Mouse (Mus musculus) neural tube, embryonic 13.5 days (tissue): ENCODE measurements around the gene Ermap. TPM values are rescaled to one million over a fixed set of nuclear protein-coding genes. Genes with fewer than 3 reads are reported as not detected.

Experiments used
- ATAC-seq: fragments of 200-750 bp; cut with Nextera tagmentation; 2 replicates; pipeline ENCODE4 v1.8.0; 2017; ENCODE audit warnings: low read depth, mild to moderate bottlenecking, moderate TSS enrichment, moderate library complexity
- H3K27ac ChIP-seq: fragments of 300-500 bp; sonication (generic); replicated peaks from 2 replicates; pipeline ENCODE4 v1.5.1; 2015; ENCODE audit warnings: moderate library complexity, mild to moderate bottlenecking, inconsistent platforms
- H3K27me3 ChIP-seq: fragments of 300-500 bp; sonication (generic); 2 replicates; pipeline ENCODE4 v1.6.1; 2015; ENCODE audit warnings: mild to moderate bottlenecking, inconsistent platforms
- H3K36me3 ChIP-seq: fragments of 300-500 bp; sonication (generic); 2 replicates; pipeline ENCODE4 v1.6.1; 2015; ENCODE audit warnings: mild to moderate bottlenecking, inconsistent platforms
- H3K4me1 ChIP-seq: fragments of 300-500 bp; sonication (generic); replicated peaks from 2 replicates; pipeline ENCODE4 v1.6.1; 2015; ENCODE audit warnings: inconsistent platforms
- H3K4me2 ChIP-seq: fragments of 300-500 bp; sonication (generic); 2 replicates; pipeline ENCODE4 v1.6.1; 2015; ENCODE audit warnings: inconsistent platforms, mild to moderate bottlenecking, moderate library complexity
- H3K4me3 ChIP-seq: fragments of 300-500 bp; sonication (generic); 2 replicates; pipeline ENCODE4 v1.5.1; 2015; ENCODE audit warnings: mild to moderate bottlenecking, inconsistent platforms
- H3K9ac ChIP-seq: fragments of 300-500 bp; sonication (generic); 2 replicates; pipeline ENCODE4 v1.6.1; 2015; ENCODE audit warnings: moderate library complexity, mild to moderate bottlenecking, inconsistent platforms
- H3K9me3 ChIP-seq: fragments of 300-500 bp; sonication (generic); 2 replicates; pipeline ENCODE4 v1.6.1; 2016; ENCODE audit warnings: inconsistent platforms
- WGBS: fragments of 180-500 bp; shearing (Covaris S2); methylation state at CpG from one replicate; pipeline ENCODE4 v1.1.7; 2015; 5-methylcytosine and 5-hydroxymethylcytosine counted together
- microRNA counts: library from miRNA; unstranded; fragments of <30 nt; microRNA quantifications from one replicate; lab custom pipeline; 2016
- microRNA-seq: library from miRNA; unstranded; fragments of <30 nt; microRNA quantifications from one replicate; pipeline ENCODE4, GENCODE M21; 2016
- polyA plus RNA-seq: library from polyadenylated mRNA; unstranded; fragments of >200 nt; fragmentation: Nextera tagmentation; extraction: Ambion mirVana; gene quantifications from 2 replicates; pipeline ENCODE4 v1.2.1, GENCODE M21; 2015

Ermap gene
- polyA plus RNA-seq, 1 experiment from 2014 or later: 1.5 TPM

DNA sequence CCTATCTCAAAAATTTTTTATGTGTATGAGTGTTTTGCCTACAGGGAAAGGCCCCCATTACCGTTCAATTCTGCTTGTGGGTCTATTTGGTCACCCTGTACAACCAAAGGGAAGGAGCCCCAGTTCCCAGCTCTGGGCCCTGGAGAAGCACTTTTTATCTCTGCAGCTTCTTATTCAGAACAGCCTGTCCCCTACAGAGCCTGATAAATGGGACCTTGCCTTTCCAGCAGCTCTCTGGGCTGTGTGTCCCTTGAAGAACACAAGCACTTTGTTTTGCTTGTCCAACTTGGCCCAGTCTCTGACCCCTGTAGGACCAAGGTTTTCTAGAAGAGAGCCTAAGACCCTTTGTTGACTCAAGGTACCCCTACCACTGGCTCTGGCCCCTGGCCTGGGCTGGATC is 60.7 kb downstream of the Ermap start:
- H3K4me1 ChIP-seq: no peaks in the 10 kb centered on the region
- H3K9me3 ChIP-seq: no peaks in the 10 kb centered on the region
- H3K27ac ChIP-seq: no peak overlapping the region
- 73% methylated on average over 1 of the region's 1 CpGs for WGBS
- no peak for ATAC-seq
- no peak overlapping the region for H3K4me3 ChIP-seq
- no peak overlapping the region for H3K9ac ChIP-seq
- H3K36me3 ChIP-seq: peaks cover 25% of the 10 kb centered on the region
- no peak overlapping the region for H3K4me2 ChIP-seq
- no peaks in the 10 kb centered on the region for H3K27me3 ChIP-seq

GRCm38 (mm10) chr4:119128547-119128946 is 61.3 kb downstream of the Ermap start:
- 80% methylated on average over 7 of the region's 7 CpGs for WGBS
- no peak overlapping the region for H3K4me2 ChIP-seq
- H3K9ac ChIP-seq: no peak overlapping the region
- H3K4me1 ChIP-seq: no peaks in the 10 kb centered on the region
- no peaks in the 10 kb centered on the region for H3K27me3 ChIP-seq
- no peak overlapping the region for H3K27ac ChIP-seq
- H3K4me3 ChIP-seq: no peak overlapping the region
- ATAC-seq: no peak
- H3K9me3 ChIP-seq: no peaks in the 10 kb centered on the region
- peaks cover 20% of the 10 kb centered on the region for H3K36me3 ChIP-seq

DNA sequence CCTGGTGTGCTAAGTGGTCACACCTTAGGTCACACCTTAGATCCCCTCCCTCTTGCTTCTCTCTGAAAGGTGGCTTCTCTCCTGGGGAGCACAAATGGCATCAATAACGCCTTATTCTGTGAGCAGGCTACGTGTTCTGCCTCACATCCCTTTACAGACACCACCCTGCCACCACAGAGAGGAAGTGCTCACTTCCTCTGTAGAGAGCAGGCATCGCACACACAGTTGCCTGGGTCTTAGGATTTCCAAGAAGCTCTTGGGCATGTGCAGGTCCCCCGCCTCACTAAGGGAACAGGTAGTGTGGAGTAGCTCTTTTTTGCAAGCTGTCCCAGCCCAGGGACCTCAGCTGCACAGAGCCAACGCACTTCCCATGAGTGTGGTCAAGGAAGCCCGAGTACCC is 62.6 kb downstream of the Ermap start:
- ATAC-seq: no peak
- no peak overlapping the region for H3K4me2 ChIP-seq
- no peak overlapping the region for H3K9ac ChIP-seq
- H3K4me1 ChIP-seq: no peaks in the 10 kb centered on the region
- H3K9me3 ChIP-seq: no peaks in the 10 kb centered on the region
- H3K36me3 ChIP-seq: peaks cover 14% of the 10 kb centered on the region
- 77% methylated on average over 6 of the region's 6 CpGs for WGBS
- no peak overlapping the region for H3K4me3 ChIP-seq
- no peaks in the 10 kb centered on the region for H3K27me3 ChIP-seq
- H3K27ac ChIP-seq: no peak overlapping the region

DNA sequence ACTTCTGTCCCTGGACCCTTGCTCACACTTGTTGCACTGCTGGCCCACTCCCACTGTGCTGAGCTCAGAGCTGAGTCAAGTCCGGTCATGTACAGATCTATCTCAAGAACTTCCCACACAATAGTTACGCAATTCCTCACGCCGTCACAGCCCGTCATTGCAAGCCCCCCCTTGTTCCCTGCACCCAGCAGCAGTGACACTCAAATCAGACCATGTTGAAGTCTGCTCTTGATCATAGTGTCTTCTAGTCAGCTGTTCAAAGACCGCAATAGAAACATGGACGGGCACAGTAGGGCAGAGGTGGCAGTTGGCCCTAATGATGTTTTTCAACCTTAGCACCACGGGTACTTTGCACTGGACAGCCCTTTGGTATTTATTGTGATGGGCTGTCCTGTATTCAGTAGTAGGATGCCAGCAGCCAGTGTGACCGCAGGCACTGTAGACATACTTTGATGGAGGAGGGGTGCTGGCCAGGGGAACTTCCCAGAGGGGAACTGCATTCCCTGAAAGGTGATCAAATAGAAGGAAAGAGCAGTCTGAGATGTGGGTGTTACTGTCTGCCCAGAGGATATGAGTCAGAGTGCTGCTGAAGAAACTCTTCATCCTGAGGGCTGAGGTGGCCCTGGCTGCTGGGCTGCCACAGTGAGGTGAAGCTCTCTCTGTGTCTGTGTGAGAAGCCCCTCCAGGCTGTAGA is 64.1 kb downstream of the Ermap start:
- Histone ChIP-seq H3K27me3 (no peaks in the 10 kb centered on the region), H3K4me2 (no peak overlapping the region), H3K9ac (no peak overlapping the region), H3K4me3 (no peak overlapping the region), H3K27ac (no peak overlapping the region), H3K36me3 (peaks cover 11% of the 10 kb centered on the region), H3K9me3 (no peaks in the 10 kb centered on the region), H3K4me1 (peaks cover 11% of the 10 kb centered on the region; the same call in 1 of the 2 replicates)
- WGBS: 70% methylated on average over 9 of the region's 9 CpGs
- no peak for ATAC-seq

MicroRNAs within 50 kb of the gene (microRNA counts, 519-probe panel; counts per million panel counts)
- not detected for microRNA mmu-miR-1957 (lab: Ali Mortazavi, UCI)

Small RNAs within 50 kb of the gene (microRNA-seq; reads per million reads assigned to microRNA genes)
- not detected for gene Mir1957a

Other genes with a start within 250 kb of the Ermap start
- not detected in 2 replicates for gene Lao1, start 228.4 kb downstream of the Ermap start, polyA plus RNA-seq
- 90.4 and 107 TPM in 2 replicates for gene Slc2a1, start 81.3 kb downstream of the Ermap start, polyA plus RNA-seq
- 7.8 and 10.1 TPM in 2 replicates for gene Zfp691, start 15.8 kb downstream of the Ermap start, polyA plus RNA-seq
- gene Svbp, start 5.3 kb upstream of the Ermap start, polyA plus RNA-seq: 239 and 246 TPM in 2 replicates
- gene Tmem269, start 28.2 kb upstream of the Ermap start, polyA plus RNA-seq: 0.45 TPM in 1 of 2 replicates, not detected in the other
- gene AU022252, start 42.7 kb upstream of the Ermap start, polyA plus RNA-seq: 35.4 and 37.4 TPM in 2 replicates
- gene P3h1, start 42.9 kb upstream of the Ermap start, polyA plus RNA-seq: 14.8 TPM in 2 replicates
- gene Cldn19, start 65.4 kb upstream of the Ermap start, polyA plus RNA-seq: 0.45 and 0.63 TPM in 2 replicates
- 873 and 888 TPM in 2 replicates for gene Ybx1, start 104.6 kb upstream of the Ermap start, polyA plus RNA-seq
- 62.0 and 62.5 TPM in 2 replicates for gene Ppih, start 130.5 kb upstream of the Ermap start, polyA plus RNA-seq
- 17.3 and 17.9 TPM in 2 replicates for gene Ccdc30, start 225.5 kb upstream of the Ermap start, polyA plus RNA-seq
- 21.9 and 23.3 TPM in 2 replicates for gene Ppcs, start 232.4 kb upstream of the Ermap start, polyA plus RNA-seq
- gene Zmynd12, start 232.8 kb upstream of the Ermap start, polyA plus RNA-seq: 0.50 TPM in 1 of 2 replicates, not detected in the other